Mouse (Mus musculus) thymus, adult 2 months (tissue): Measurements from ENCODE around the gene B3gntl1.

Experiments
- CTCF ChIP-seq: fragments of 200-500 bp; IDR thresholded peaks from 2 replicates; pipeline ENCODE4 v1.5.1; 2012; ENCODE audit warnings: mild to moderate bottlenecking, control low read depth, low read length, moderate library complexity, borderline replicate concordance; ENCODE audit not compliant: control insufficient read depth, poor library complexity, insufficient read depth; ENCODE audit errors: extremely low read depth
- POLR2A ChIP-seq: fragments of 200-500 bp; IDR thresholded peaks from 2 replicates; pipeline ENCODE4 v1.6.1; 2012; ENCODE audit warnings: mild to moderate bottlenecking, low read length, control low read depth, moderate library complexity; ENCODE audit not compliant: control insufficient read depth, poor library complexity, insufficient read depth; ENCODE audit errors: extremely low read depth

- TF ChIP-seq POLR2A (no peak), CTCF (no peak)
Measured at GRCm38 (mm10) chr11:121627521-121627920, 45.4 kb downstream of the B3gntl1 start.
